Mouse (Mus musculus) fibroblast of lung, adult 2 months (primary cell): ENCODE data around the gene Nlrp4f.

Experiments
- DNase-seq: peaks from one replicate; pipeline ENCODE4 v3.0.0-alpha.2; 2011; ENCODE audit warnings: low read depth

Nlrp4f gene

DNA sequence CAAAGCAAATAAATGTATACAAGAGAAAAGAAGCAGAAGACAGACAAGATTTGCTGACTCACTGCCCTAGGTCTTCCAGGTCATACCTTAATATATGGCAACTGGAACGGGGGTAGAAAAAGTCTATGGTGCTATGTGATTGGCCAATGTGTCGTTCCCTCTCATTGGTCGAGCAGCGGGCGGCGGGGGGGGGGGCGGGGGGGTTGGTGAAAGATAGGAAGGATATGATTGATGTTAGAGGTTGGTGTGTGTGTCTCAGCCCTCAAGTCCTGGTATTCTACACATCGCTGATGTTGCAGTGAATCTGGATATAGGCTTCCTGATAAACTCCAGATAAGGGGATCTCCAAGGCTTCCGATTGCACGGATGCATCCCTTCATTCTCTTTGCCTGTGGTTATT lies at the start of gene Nlrp4f:
Gene Nlrp4f (minus strand): TSS at position 101 of the 400 bp plus-strand sequence.
- DNase-seq: no peak

- no peak for DNase-seq
Measured at GRCm38 (mm10) chr13:65243273-65243672, 37.5 kb upstream of the Nlrp4f start.

DNA sequence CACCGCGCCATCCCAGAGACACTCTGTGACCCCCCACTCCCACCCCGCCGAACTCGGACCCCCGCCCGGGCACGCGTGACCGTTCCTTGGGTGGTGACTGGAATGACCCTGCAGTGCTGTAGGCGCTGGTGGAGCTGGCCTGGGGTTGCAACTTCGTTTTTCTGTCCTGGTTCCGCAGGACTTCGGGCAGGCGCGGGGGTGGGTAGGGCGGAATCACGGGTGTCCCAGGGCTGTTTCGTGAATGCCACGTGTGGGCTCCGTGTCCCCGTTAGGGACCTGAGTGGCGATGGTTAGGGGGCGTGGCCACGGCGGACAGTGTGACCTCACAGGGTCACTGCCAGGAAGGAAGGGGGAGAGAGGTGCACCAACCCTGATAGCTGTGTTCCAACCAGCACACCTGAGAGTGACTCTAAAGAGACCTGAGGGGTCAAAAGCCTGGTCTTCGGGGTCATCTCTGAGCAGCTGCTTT lies 36.6 kb upstream of the Nlrp4f start:
- DNase-seq: no peak

- DNase-seq: no peak
Measured at GRCm38 (mm10) chr13:65241627-65242318, 36.0 kb upstream of the Nlrp4f start.

- peak; percentile 83 for DNase-seq
Measured at GRCm38 (mm10) chr13:65241099-65241626, 35.4 kb upstream of the Nlrp4f start.

- peak; percentile 93 for DNase-seq
Measured at GRCm38 (mm10) chr13:65240509-65241098, 34.8 kb upstream of the Nlrp4f start.

DNA sequence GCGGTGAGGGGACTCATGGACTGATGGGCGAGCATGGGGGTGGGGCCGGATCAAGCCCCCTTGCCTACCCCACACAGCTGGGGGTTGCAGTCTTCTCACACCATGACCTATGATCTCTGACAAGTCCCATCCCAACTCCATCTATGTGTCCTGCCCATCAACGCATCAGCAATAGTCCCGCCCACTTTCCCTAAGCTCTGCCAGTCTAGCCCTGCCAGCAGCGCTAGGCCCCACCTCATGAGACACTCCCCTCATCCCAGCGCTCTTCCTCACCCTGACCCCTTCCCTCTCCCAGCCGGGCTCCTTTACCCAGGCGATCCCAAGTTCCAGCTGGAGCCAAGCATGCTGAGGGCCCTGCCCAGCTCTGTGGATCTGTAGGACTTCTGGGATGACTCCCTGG lies 31.4 kb upstream of the Nlrp4f start:
- DNase-seq: no peak

DNA sequence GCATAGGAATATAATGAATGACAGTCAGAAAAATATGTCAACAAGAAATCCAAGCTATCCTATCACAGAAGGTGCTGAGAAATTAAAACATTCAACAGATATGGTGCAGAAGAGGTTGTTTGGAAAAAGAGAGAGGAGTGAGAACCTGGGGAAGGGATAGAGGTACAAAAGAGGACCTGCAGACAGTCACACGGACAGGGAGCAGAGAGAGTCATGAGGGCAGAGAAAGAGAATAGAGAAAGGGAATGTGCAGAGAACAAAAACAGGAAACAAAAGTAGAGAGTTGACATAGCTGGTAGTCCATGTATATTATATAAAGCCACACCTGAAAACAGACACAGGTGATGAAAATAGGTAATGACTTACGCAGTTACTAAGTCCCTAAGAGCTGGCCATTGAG lies 20.9 kb upstream of the Nlrp4f start:
- DNase-seq: no peak

DNA sequence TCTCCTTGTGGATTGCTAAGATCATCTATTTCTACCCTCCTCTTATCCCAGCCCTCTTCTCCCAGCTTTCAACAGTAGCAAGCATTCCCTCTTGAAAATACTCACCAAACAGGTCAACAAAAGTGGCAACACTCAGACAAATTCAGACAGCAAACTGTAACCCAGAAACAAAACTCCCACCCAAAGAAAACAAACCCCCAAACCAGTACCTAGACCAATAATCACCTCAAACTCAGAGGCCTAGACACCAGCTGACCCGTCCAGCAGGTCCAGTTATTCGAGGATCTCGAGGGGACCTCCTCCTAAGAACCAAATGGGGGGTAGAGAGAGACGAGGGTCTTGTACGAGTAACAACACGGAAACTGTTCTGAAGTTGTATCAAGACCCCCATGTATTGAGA lies 20.2 kb upstream of the Nlrp4f start:
- DNase-seq: no peak

DNA sequence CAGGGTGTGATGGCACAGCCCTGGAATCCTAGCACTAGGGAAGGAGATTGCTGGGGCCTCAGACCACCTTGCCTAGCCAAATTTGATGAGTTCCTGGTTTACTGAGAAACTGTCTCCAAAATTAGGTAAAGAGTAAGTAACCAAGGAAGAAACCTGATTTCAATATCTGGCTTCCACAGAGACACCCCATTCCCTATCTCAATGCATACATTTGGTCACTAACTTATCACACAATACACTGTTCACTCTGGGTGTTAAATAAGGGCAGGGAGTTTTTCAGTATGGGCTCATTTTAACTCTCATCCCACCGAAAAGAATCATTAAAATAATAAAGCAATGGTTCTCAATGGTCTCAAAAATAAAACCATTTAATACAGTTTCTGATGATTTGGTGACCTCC lies 5.1 kb downstream of the Nlrp4f start:
- DNase-seq: no peak

- no peak for DNase-seq
Measured at GRCm38 (mm10) chr13:65176472-65177091, 29.2 kb downstream of the Nlrp4f start.

DNA sequence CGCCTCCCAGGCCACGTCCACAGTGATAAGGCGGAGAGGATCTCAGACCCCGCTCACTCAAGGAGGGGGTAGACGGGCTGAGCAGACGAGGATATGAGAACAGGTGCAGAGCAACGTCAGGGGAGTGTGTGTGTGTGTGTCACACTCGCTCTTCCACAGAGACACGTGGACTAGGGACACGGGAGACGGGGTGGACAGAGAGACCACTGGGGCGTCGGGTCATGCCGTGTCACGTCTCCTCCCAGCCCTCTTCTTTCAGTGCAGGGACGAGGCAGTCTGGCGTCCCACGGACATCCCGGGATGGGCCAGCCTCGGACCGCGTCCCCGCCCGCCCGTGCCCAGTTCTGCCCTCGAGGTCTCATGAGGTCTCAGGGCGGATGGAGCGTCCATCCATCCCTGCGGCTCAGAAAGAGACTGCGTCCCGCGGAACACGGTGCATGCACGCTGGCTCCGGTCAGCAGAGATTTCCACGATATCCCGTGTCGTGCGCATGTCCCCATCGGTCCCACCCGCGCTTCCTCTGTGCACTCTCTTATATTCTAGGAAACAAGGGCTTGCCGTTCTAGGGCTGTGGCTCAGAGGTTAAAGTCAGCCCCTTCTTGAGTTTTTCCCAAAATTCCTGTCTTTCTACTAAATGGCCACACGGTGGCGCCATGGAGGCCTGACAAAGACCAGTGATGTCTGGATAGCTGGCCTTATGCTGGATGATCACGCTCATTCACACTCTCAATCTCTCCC lies 29.9 kb downstream of the Nlrp4f start:
- peak; percentile 2 for DNase-seq

DNA sequence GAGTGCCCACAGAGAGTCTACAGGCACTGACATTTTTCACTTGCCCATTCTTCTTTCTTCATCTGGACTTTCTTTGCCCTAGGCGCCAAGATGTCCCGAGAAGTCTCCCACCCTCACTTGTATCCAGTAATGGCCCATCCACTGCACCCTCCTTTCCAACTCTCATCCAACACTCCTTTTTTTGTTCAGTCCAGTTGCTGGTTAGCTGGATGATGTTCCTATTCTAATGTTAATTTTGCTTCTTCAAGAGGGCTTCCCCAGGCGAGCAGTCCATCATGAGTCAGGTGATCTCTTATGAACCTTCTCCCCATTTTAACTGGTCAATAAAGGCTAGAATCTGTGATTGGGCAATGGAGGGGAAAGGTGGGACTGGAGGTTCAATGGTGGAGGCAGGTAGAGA lies 31.7 kb downstream of the Nlrp4f start:
- DNase-seq: no peak

DNA sequence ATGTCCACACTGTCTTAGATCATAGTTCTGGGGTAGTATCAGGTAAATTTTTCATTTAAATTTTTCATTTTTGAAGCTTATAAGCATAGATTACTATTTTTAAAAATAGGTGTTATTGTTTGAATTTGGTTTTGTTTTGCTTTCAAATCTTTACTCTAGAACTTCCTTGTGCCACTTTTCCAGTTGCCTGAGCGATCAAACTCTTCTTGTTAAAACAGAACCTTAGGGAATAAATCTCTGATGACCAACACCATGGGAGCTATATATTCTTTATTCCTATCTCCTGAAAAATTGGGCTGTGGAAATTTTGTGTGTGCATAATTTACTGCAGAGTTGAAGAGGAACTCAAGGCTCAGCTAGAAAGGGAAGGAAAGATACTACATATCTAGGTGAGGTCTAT lies 55.8 kb downstream of the Nlrp4f start, which contains the start of gene Olfr466:
Gene Olfr466 (plus strand): TSS at position 301 of the 400 bp plus-strand sequence.
- DNase-seq: no peak

DNA sequence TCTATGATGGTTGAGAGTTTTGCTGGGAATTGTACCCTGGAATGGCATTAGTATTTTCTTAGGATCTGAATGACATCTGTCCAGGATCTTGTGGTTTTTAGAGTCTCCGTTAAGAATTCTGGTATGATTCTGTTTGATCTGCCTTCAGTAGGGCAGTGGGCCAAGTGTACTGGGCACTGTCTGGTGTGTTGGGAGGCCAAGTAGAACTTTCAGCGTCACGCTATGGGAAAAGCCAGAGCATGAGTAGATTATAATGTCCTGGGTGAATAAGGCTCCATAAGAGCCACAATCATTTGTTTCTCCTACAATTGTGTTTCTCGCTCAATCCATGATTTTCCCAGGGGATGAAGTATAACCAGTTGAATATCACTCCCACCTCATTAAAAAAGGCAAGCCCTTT lies 68.0 kb downstream of the Nlrp4f start, which contains the start of gene Olfr465-ps1:
Gene Olfr465-ps1 (plus strand): TSS at position 301 of the 400 bp plus-strand sequence.
- no peak for DNase-seq
